Mouse (Mus musculus) stomach, embryonic 15.5 days (tissue): ENCODE data around the gene Adcy1. TPM values are rescaled to one million over a fixed set of nuclear protein-coding genes. Genes with fewer than 3 reads are reported as not detected.

ENCODE experiments used
- ATAC-seq: fragments of 200-750 bp; cut with Nextera tagmentation; 2 replicates; pipeline ENCODE4 v1.8.0; 2017; ENCODE audit warnings: low read depth, moderate number of reproducible peaks, moderate TSS enrichment; ENCODE audit not compliant: insufficient read depth, low FRiP score
- H3K27ac ChIP-seq: fragments of 300-500 bp; sonication (generic); 2 replicates; pipeline ENCODE4 v1.5.1; 2015; ENCODE audit warnings: mild to moderate bottlenecking, inconsistent platforms
- H3K27me3 ChIP-seq: fragments of 300-500 bp; sonication (generic); replicated peaks from 2 replicates; pipeline ENCODE4 v1.6.1; 2015; ENCODE audit warnings: inconsistent platforms
- H3K36me3 ChIP-seq: fragments of 300-500 bp; sonication (generic); 2 replicates; pipeline ENCODE4 v1.6.1; 2015; ENCODE audit warnings: inconsistent platforms
- H3K4me1 ChIP-seq: fragments of 300-500 bp; sonication (generic); 2 replicates; pipeline ENCODE4 v1.6.1; 2015; ENCODE audit warnings: inconsistent platforms
- H3K4me2 ChIP-seq: fragments of 300-500 bp; sonication (generic); 2 replicates; pipeline ENCODE4 v1.6.1; 2015; ENCODE audit warnings: mild to moderate bottlenecking, inconsistent platforms
- H3K4me3 ChIP-seq: fragments of 300-500 bp; sonication (generic); replicated peaks from 2 replicates; pipeline ENCODE4 v1.5.1; 2015; ENCODE audit warnings: inconsistent platforms
- H3K9ac ChIP-seq: fragments of 300-500 bp; sonication (generic); 2 replicates; pipeline ENCODE4 v1.6.1; 2015; ENCODE audit warnings: inconsistent platforms
- H3K9me3 ChIP-seq: fragments of 300-500 bp; sonication (generic); 2 replicates; pipeline ENCODE4 v1.6.1; 2016; ENCODE audit warnings: inconsistent platforms
- WGBS: fragments of 180-500 bp; shearing (Covaris S2); methylation state at CpG from one replicate; pipeline ENCODE4 v1.1.7; 2015; 5-methylcytosine and 5-hydroxymethylcytosine counted together
- polyA plus RNA-seq: library from polyadenylated mRNA; unstranded; fragments of >200 nt; fragmentation: Nextera tagmentation; extraction: Ambion mirVana; gene quantifications from 2 replicates; pipeline ENCODE4 v1.2.1, GENCODE M21; 2015

Adcy1 gene
- polyA plus RNA-seq, 1 experiment from 2014 or later = 1.8 TPM

DNA sequence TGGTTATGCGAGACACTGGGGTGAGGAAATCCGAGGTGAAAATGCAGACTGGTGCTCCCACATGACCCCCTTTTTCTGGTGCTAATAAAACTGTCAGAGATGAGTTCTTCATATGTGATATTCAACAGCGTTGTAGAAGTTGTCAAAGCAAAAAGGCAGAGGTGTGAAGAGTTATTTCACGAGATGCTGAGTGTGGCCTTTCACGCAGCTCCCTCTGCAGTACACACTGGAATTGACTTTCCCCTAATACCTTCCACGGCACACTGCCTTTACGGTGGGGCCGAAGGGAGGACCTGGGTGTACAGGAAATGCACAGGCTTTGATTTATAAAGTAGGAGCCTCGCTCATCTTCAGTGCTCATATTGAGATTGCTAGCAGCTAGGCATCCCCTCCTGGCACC is 129.8 kb downstream of the Adcy1 start:
- H3K9me3 ChIP-seq = no peaks in the 10 kb centered on the region
- 0 out of 2 replicates have a peak, but pooled peaks cover 5% of the 10 kb centered on the region for H3K4me1 ChIP-seq
- 66% methylated on average over 9 of the region's 9 CpGs for WGBS
- no peak for ATAC-seq
- H3K36me3 ChIP-seq = no peaks in the 10 kb centered on the region
- H3K27me3 ChIP-seq = no peaks in the 10 kb centered on the region
- no peak overlapping the region for H3K4me2 ChIP-seq
- no peak overlapping the region for H3K9ac ChIP-seq
- H3K27ac ChIP-seq = no peak overlapping the region
- H3K4me3 ChIP-seq = no peak overlapping the region

DNA sequence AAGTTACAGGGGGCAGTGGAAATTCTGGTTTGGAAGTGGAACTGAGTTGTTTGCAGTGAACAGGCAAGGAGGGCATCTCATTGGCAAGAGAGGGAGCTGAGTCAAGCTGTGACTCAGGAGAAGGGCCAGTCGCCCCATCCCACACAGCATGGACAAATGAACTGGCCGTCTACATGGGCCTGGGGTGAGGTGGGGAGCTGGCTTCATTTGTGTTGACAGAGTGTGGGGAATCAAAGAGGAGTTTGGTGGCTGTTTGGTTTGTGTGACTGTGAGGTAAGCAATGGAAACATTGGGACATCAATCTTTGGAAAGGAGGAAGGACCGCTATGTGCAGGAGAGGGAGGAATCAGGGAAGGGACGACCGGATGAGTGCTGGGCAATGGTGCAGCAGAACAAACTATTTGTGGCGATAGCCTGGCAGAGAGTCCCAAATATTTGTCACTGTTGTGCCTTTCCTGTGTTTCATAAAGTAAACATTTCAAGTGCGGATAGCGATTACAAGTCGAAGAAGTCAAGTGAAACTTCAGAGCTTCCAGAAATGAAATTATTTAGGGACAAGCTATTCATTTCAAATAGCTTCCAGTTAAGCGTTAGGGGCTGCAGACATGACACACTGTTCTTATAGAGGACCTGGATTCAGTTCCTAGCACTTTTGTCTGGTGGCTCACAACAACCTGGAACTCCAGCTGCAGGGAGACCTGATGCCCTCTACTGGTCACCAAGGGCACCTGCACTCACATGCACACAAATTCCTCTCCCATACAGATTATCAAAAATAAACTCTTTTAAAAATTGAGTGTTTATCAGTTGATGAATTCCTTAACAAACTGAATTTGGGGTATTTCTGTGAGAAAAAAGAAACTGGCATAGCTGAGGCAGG is 131.4 kb downstream of the Adcy1 start:
- 82% methylated on average over 10 of the region's 10 CpGs for WGBS
- 0 out of 2 replicates have a peak, but pooled peaks cover 5% of the 10 kb centered on the region for H3K4me1 ChIP-seq

DNA sequence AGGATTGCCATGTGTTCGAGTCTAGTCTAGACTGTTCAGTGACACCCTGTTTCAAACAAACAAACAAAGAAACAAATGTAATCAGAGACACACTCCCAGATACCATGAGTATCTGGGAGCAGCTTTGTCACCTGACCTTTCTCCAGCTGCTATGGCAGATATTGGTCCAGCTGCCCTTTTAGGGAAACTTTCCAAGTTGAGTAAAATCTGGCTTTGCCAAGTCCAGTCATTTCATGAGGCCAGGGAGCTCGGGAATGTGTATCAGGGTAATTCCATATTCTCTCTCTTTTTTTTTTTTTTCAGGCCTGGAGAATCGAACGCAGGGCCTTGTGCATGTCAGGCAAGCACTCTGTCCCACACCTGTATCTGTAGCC is 132.0 kb downstream of the Adcy1 start:
- no peaks in the 10 kb centered on the region for H3K9me3 ChIP-seq
- H3K4me3 ChIP-seq = no peak overlapping the region
- no peak for ATAC-seq
- no peak overlapping the region for H3K27ac ChIP-seq
- no peak overlapping the region for H3K9ac ChIP-seq
- H3K27me3 ChIP-seq = no peaks in the 10 kb centered on the region
- no peak overlapping the region for H3K4me2 ChIP-seq
- WGBS = 84% methylated on average over 4 of the region's 4 CpGs
- H3K4me1 ChIP-seq = 0 out of 2 replicates have a peak, but pooled peaks cover 5% of the 10 kb centered on the region
- no peaks in the 10 kb centered on the region for H3K36me3 ChIP-seq

More for the DNA sequence above, 131.4 kb downstream of the Adcy1 start:
- Histone ChIP-seq H3K27ac (no peak overlapping the region), H3K27me3 (no peaks in the 10 kb centered on the region), H3K4me3 (no peak overlapping the region), H3K9me3 (no peaks in the 10 kb centered on the region), H3K4me2 (no peak overlapping the region), H3K9ac (no peak overlapping the region), H3K36me3 (no peaks in the 10 kb centered on the region)
- no peak for ATAC-seq

DNA sequence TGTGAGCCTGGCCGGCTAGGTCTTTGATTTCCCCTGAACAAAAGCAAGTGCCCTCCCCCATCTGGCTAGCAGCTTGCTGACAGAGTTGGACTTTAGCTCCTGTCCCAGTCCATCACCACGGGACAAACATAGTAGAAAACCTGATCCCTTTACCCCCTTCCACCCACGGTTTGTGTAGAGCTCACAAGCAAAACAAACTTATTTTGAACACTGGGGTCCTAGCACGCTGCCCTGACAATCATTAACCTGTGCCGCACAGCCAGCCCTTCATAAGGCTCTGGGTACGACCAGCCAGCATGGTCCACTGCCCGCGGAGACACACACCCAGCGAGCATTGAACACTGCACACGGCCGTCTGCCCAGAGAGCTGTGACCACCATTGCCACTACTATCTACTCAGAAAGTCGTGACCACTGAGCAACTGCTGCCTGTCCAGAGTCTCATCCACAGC is 134.2 kb downstream of the Adcy1 start, which contains the start of gene Igfbp1:
Gene Igfbp1 (plus strand): TSS at position 292 of the 451 bp plus-strand sequence.
- Histone ChIP-seq H3K36me3 (no peaks in the 10 kb centered on the region), H3K4me2 (no peak within 1 kb of the TSS), H3K4me1 (0 out of 2 replicates have a peak, but pooled peaks cover 5% of the 10 kb centered on the region), H3K27ac (no peak within 1 kb of the TSS), H3K9me3 (no peaks in the 10 kb centered on the region), H3K9ac (no peak within 1 kb of the TSS), H3K27me3 (no peaks in the 10 kb centered on the region), H3K4me3 (no peak within 1 kb of the TSS)
- ATAC-seq = peak; percentile 63
- WGBS = 54% methylated on average over 12 of the region's 12 CpGs

DNA sequence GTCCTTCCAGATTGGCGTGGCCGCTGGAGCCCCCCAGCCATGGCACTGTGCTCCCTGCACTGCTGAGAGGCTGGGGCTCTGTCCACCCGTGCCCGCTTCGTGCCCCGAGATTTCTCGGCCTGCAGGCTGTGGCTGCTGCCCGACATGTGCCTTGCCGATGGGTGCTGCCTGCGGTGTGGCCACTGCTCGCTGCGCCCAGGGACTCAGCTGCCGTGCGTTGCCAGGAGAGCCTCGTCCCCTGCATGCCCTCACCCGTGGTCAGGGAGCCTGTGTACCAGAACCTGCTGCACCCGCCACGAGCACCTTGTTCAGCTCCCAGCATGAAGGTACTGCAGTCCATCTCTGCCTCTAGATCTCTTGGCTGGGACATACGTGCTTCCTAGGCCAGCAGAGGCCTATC is 134.7 kb downstream of the Adcy1 start:
- no peaks in the 10 kb centered on the region for H3K36me3 ChIP-seq
- H3K27me3 ChIP-seq = no peaks in the 10 kb centered on the region
- ATAC-seq = no peak
- H3K4me3 ChIP-seq = no peak overlapping the region
- H3K4me1 ChIP-seq = 0 out of 2 replicates have a peak, but pooled peaks cover 5% of the 10 kb centered on the region
- 84% methylated on average over 19 of the region's 19 CpGs for WGBS
- no peaks in the 10 kb centered on the region for H3K9me3 ChIP-seq
- H3K9ac ChIP-seq = no peak overlapping the region
- no peak overlapping the region for H3K27ac ChIP-seq
- no peak overlapping the region for H3K4me2 ChIP-seq

DNA sequence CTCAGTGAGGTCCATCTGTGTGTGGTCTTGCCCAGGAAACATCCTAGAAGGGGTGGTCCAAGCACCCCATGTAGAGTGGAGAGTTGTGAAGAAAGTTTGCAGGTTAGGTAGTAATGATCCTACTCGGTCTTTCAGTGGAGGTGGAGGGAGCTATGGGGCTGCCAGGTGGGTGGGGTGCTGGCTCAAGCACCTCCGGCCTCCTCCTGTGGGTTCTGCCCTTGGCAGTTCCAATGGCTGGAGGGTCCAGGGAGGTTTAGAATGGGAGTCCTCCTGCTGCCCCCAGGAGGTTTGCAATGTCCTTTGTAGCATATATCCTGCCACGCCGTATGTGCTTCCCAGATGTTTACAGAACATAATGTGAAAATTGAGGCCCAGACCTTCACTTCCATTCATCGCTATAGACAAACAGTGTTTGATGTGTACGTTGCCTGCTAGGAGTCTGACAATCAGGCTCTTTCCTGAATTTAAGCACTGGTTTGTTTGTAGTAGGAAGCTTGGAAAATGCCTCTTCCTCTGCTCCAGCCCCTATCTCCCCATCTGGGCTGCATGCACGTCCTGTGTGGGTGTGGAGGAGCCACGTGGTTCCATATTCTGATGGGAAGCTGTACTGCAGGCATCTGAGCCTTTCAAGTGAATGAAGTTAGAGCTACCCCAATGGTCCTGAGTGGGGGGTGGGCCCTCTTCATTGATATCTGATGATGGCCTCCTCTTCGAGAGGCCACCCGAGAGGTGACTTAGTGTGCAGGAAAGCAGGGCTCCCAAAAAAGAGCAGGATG is 135.4 kb downstream of the Adcy1 start:
- Histone ChIP-seq H3K27me3 (no peaks in the 10 kb centered on the region), H3K9ac (no peak overlapping the region), H3K9me3 (no peaks in the 10 kb centered on the region), H3K36me3 (no peaks in the 10 kb centered on the region), H3K4me1 (0 out of 2 replicates have a peak, but pooled peaks cover 5% of the 10 kb centered on the region), H3K4me2 (no peak overlapping the region), H3K27ac (no peak overlapping the region), H3K4me3 (no peak overlapping the region)
- WGBS = 55% methylated on average over 10 of the region's 10 CpGs
- ATAC-seq = no peak

DNA sequence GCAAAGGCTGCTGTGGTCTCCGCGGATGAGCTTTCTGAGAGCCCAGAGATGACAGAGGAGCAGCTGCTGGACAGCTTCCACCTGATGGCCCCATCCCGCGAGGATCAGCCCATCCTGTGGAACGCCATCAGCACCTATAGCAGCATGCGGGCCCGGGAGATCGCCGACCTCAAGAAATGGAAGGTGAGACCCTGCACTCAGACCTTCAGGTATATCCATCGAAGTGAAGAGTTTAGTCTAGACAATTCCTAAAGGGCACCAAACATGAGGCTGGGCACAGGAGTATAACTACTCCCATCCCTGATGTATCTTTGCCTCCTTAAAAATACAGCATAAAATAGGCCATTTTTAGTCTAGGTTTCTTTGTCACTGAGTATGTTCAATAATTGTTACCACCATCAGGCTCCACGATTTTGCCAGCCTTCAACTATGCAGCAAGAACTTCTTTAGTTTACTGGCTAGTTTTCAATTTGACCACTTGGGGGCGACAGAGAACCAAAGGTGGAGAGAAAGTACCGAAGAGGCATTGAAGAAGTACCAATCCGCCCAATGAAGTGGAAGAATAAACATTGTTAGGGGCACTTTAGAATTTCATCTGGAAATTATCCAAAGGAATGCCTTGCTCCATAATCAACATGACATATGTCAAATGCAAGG is 136.6 kb downstream of the Adcy1 start:
- ATAC-seq = no peak
- no peak overlapping the region for H3K27ac ChIP-seq
- 0 out of 2 replicates have a peak, but pooled peaks cover 5% of the 10 kb centered on the region for H3K4me1 ChIP-seq
- no peaks in the 10 kb centered on the region for H3K36me3 ChIP-seq
- WGBS = 50% methylated on average over 14 of the region's 14 CpGs
- no peaks in the 10 kb centered on the region for H3K27me3 ChIP-seq
- no peaks in the 10 kb centered on the region for H3K9me3 ChIP-seq
- no peak overlapping the region for H3K9ac ChIP-seq
- no peak overlapping the region for H3K4me2 ChIP-seq
- H3K4me3 ChIP-seq = no peak overlapping the region

DNA sequence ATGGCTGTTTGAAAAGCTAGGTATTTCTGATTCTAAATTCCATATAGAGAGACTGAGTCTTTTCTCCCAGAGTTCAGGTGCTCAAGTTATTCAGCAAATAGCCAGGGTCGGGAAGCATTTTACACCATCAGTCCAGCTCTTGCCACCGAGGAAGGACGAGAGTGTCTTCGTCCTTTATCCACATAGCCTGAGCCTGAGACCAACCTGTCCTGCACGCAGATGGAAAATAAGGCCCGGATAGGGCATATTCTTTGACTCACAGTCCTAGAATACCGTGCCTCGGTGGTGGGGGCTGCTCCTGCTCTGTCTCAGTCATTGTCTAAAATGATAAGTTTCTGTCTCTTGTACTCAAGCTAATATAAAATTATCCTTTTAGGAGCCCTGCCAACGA is 137.1 kb downstream of the Adcy1 start:
- Histone ChIP-seq H3K4me2 (no peak overlapping the region), H3K4me1 (0 out of 2 replicates have a peak, but pooled peaks cover 5% of the 10 kb centered on the region), H3K9ac (no peak overlapping the region), H3K27me3 (no peaks in the 10 kb centered on the region), H3K36me3 (no peaks in the 10 kb centered on the region), H3K9me3 (no peaks in the 10 kb centered on the region), H3K27ac (no peak overlapping the region), H3K4me3 (no peak overlapping the region)
- WGBS = 74% methylated on average over 9 of the region's 9 CpGs
- no peak for ATAC-seq

DNA sequence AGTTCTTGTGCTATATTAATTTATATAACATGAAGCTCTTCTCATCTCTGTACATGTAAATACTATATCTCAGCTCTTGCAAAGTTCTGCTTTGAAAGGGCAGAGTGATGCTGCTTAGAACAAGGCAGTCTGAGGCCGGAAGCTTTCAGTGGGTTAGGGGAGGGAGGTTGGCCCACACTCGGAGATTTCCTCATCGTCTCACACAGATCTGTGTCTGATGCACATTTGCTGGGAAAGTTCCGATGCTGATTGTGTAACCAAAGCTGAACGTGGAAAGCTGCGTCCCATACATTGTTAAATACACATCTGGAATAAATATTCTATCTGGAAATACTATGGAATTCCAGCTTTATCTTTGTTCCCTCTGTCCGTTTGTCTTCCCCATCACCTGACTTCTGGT is 138.9 kb downstream of the Adcy1 start:
- Histone ChIP-seq H3K27me3 (no peaks in the 10 kb centered on the region), H3K9me3 (no peaks in the 10 kb centered on the region), H3K27ac (no peak overlapping the region), H3K4me2 (no peak overlapping the region), H3K9ac (no peak overlapping the region), H3K36me3 (no peaks in the 10 kb centered on the region), H3K4me3 (no peak overlapping the region), H3K4me1 (0 out of 2 replicates have a peak, but pooled peaks cover 5% of the 10 kb centered on the region)
- WGBS = 65% methylated on average over 7 of the region's 7 CpGs
- ATAC-seq = no peak

DNA sequence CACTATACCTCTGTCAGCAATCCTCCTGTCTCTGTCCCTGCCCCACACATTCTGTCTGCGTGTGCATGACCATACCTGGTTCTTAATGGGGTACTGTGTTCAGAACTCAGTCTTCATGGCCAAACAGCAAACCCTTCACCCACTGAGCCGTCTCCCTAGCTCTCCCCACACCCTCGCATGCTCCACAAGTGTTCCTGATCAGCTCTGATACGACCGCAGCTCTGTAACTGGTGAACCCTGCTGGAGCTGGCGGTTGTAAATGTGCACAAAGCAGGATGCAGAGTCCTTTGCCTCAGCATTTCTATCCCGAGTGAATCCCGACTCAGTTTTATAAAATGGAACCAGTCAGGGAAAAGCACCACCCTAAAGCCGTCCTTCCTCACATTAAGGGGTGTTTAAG is 140.6 kb downstream of the Adcy1 start:
- H3K4me1 ChIP-seq = no peaks in the 10 kb centered on the region
- ATAC-seq = no peak
- H3K4me3 ChIP-seq = no peak overlapping the region
- H3K4me2 ChIP-seq = no peak overlapping the region
- no peaks in the 10 kb centered on the region for H3K9me3 ChIP-seq
- 89% methylated on average over 9 of the region's 9 CpGs for WGBS
- no peak overlapping the region for H3K27ac ChIP-seq
- no peak overlapping the region for H3K9ac ChIP-seq
- H3K27me3 ChIP-seq = no peaks in the 10 kb centered on the region
- H3K36me3 ChIP-seq = no peaks in the 10 kb centered on the region

DNA sequence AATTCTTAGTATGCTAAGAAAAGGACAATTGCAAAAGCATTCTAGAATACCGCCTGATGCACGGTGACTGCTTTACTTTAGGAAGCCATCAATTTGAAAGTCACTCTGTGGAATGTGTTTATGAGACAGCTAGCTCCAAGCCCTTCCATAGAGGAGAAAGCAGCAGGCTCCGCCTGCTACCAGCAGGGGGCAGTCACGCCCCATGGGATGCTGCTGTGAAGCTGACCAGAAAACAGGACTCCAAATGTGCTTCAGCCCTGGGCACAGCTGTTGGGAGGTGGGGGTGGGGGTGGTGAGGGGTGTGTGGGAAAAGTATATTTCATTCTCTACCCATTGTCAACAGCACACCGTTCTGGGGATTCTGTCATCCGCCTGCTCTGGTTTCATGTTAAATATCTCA is 147.1 kb downstream of the Adcy1 start:
- ATAC-seq = no peak
- Histone ChIP-seq H3K4me1 (peaks cover 20% of the 10 kb centered on the region), H3K9me3 (no peaks in the 10 kb centered on the region), H3K27me3 (peaks cover 26% of the 10 kb centered on the region), H3K9ac (no peak overlapping the region), H3K36me3 (no peaks in the 10 kb centered on the region), H3K4me2 (no peak overlapping the region), H3K27ac (no peak overlapping the region), H3K4me3 (no peak overlapping the region)
- WGBS = 15% methylated on average over 6 of the region's 6 CpGs
